Mouse (Mus musculus): ENCODE measurements around the gene Krt77. TPM values are rescaled to one million over a fixed set of nuclear protein-coding genes. Genes with fewer than 3 reads are reported as not detected.

Krt77 gene
- polyA plus RNA-seq, 3 experiments from 2014 or later: not detected

DNA sequence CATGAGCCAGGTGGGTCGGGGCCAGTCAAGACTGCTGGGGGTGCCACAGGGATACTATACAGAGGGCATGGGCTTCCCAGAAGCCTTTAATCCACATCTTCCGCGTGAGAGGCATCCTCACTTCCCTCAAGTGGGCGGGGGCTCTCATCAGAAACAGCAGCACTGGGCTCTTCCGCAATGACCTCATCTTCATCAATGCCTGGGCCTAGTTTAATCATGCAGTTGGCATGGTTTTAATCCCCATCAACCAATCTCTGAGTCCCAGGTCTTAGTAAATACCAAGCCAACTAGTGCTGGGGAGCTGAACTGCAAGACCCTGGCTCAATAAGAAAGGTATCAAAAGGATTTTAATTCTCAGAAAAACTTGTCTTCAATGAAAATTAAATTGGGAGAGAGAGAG, 40.1 kb downstream of the Krt77 start:
- no peak for ATAC-seq

- ATAC-seq: no peak
Measured at GRCm38 (mm10) chr15:101821786-101822185, 47.7 kb downstream of the Krt77 start.

- no peak for ATAC-seq
Measured at GRCm38 (mm10) chr15:101817875-101818274, 51.6 kb downstream of the Krt77 start, which contains the start of gene Krt2. Krt2 (minus strand) TSS chr15:101818169.

Other genes with a start within 250 kb of the Krt77 start
- gene Gm5414, start 241.5 kb downstream of the Krt77 start, polyA plus RNA-seq (2017; shearing (Covaris generic)): not detected
- gene Gm5478, start 222.3 kb downstream of the Krt77 start, polyA plus RNA-seq (2017; shearing (Covaris generic)): not detected
- gene Krt6b, start 189.4 kb downstream of the Krt77 start, polyA plus RNA-seq (2017; shearing (Covaris generic)): under 1 TPM in 1 of 3 experiments, not detected in 2; 0.16 TPM
- gene Krt6a, start 175.4 kb downstream of the Krt77 start, polyA plus RNA-seq (2017; shearing (Covaris generic)): not detected
- not detected for gene Krt5, start 156.8 kb downstream of the Krt77 start, polyA plus RNA-seq (2017; shearing (Covaris generic))
- gene Krt71, start 126.6 kb downstream of the Krt77 start, polyA plus RNA-seq (2017; shearing (Covaris generic)): not detected
- not detected for gene Krt72, start 83.2 kb downstream of the Krt77 start, polyA plus RNA-seq (2017; shearing (Covaris generic))
- gene Krt73, start 67.4 kb downstream of the Krt77 start, polyA plus RNA-seq (2017; shearing (Covaris generic)): not detected
- gene Krt2, start 51.5 kb downstream of the Krt77 start, polyA plus RNA-seq (2017; shearing (Covaris generic)): not detected
- not detected for gene Krt1, start 18.9 kb downstream of the Krt77 start, polyA plus RNA-seq (2017; shearing (Covaris generic))
- gene Krt76, start 23.2 kb upstream of the Krt77 start, polyA plus RNA-seq (2017; shearing (Covaris generic)): not detected
- gene Krt4, start 55.0 kb upstream of the Krt77 start, polyA plus RNA-seq (2017; shearing (Covaris generic)): not detected
- not detected for gene Krt79, start 70.6 kb upstream of the Krt77 start, polyA plus RNA-seq (2017; shearing (Covaris generic))
- gene Krt78, start 84.6 kb upstream of the Krt77 start, polyA plus RNA-seq (2017; shearing (Covaris generic)): not detected
- gene Krt8, start 134.8 kb upstream of the Krt77 start, polyA plus RNA-seq (2017; shearing (Covaris generic)): under 1 TPM in 1 of 3 experiments, not detected in 2; 0.23 TPM
- 1 to 10 TPM in 2 of 3 experiments, under 1 TPM in 1; 0.41 to 1.2 (median 1.2) TPM for gene Krt18, start 158.5 kb upstream of the Krt77 start, polyA plus RNA-seq (2017; shearing (Covaris generic))
- gene Eif4b, start 204.1 kb upstream of the Krt77 start, polyA plus RNA-seq (2017; shearing (Covaris generic)): 100 to 1,000 TPM in 2 of 3 experiments, 10 to 100 TPM in 1; 90.5 to 131 (median 129) TPM
- gene Tns2, start 230.7 kb upstream of the Krt77 start, polyA plus RNA-seq (2017; shearing (Covaris generic)): 1 to 10 TPM; 3.3 to 4.2 (median 3.8) TPM

Data from inflammation-experienced regulatory T-cells, adult 6 months (primary cell).